Mouse (Mus musculus): ENCODE results near the gene March8. TPM values are rescaled to one million over a fixed set of nuclear protein-coding genes. Genes with fewer than 3 reads are reported as not detected.

March8 gene
- total and polyA plus RNA-seq, 3 experiments, result 22.7 to 24.9 TPM; not detected in 1

GRCm38 (mm10) chr6:116340521-116340920, 2.7 kb downstream of the March8 start:
- Histone ChIP-seq H3K9ac (ENCODE audit: control insufficient read depth, low read depth, low read length, poor library complexity, severe bottlenecking) (no peak overlapping the region), H3K79me2 (ENCODE audit: control insufficient read depth, insufficient read depth, low read length, poor library complexity) (peaks cover 14% of the 10 kb centered on the region), H3K27ac (ENCODE audit: control insufficient read depth, low read depth, low read length) (peak overlapping the region; percentile 64), H3K9me3 (replicated peaks; ENCODE audit: insufficient read depth, low read length) (no peaks in the 10 kb centered on the region), H3K4me3 (ENCODE audit: control insufficient read depth in 1 of 2, insufficient read depth in 1 of 2, low read depth in 2 of 2, low read length in 2 of 2) (no peak overlapping the region), H3K27me3 (ENCODE audit: control insufficient read depth in 1 of 2, insufficient read depth in 2 of 2, low read length in 2 of 2) (no peaks in the 10 kb centered on the region), H3K4me1 (ENCODE audit: control insufficient read depth in 1 of 2, insufficient read depth in 2 of 2, low read length in 2 of 2) (peaks cover 4 to 14% of the 10 kb centered on the region in 2 experiments), H3K36me3 (ENCODE audit: control insufficient read depth in 1 of 2, insufficient read depth in 2 of 2, low read length in 2 of 2) (peaks cover 0 to 26% of the 10 kb centered on the region in 2 experiments; a peak in 2 of 4 replicates)
- peak; percentile 65 for DNase-seq (ENCODE audit: low read depth, low spot score)
- TF ChIP-seq RCOR1 (IDR thresholded peaks at IDR 0.05; ENCODE audit: low read depth, low read length), result peak; percentile 53; the same call in 1 of the 2 replicates
- TF ChIP-seq ZC3H11A (IDR thresholded peaks at IDR 0.05; ENCODE audit: low read depth, low read length), result no peak
- no peak for TF ChIP-seq CHD1 (IDR thresholded peaks at IDR 0.05; ENCODE audit: low read depth, low read length)
- no peak for TF ChIP-seq ZKSCAN1 (IDR thresholded peaks at IDR 0.05; ENCODE audit: low read depth, low read length)
- TF ChIP-seq TAL1 (IDR thresholded peaks at IDR 0.05; ENCODE audit: low read length), result 0 out of 2 replicates have a peak, but pooled peaks have one; percentile 21
- TF ChIP-seq UBTF (IDR thresholded peaks at IDR 0.05; ENCODE audit: borderline replicate concordance, insufficient read depth, low read depth, low read length), result no peak
- no peak for TF ChIP-seq CHD2 (IDR thresholded peaks at IDR 0.05; ENCODE audit: low read length)
- TF ChIP-seq EP300 (IDR thresholded peaks at IDR 0.05; ENCODE audit: low read depth in 1 of 2, low read length in 2 of 2), result peak; percentile 77 to 89
- TF ChIP-seq HCFC1 (IDR thresholded peaks at IDR 0.05; ENCODE audit: low read depth, low read length), result no peak
- TF ChIP-seq POLR2AphosphoS5 (IDR thresholded peaks at IDR 0.05; ENCODE audit: borderline replicate concordance, low read depth, low read length), result no peak
- TF ChIP-seq RAD21 (IDR thresholded peaks at IDR 0.05; ENCODE audit: low read depth, low read length), result no peak
- TF ChIP-seq SMC3 (IDR thresholded peaks at IDR 0.05; ENCODE audit: low read depth, low read length), result no peak
- no peak for TF ChIP-seq KAT2A (conservative IDR thresholded peaks at IDR 0.05; ENCODE audit: low read depth, low read length)
- TF ChIP-seq E2F4 (IDR thresholded peaks at IDR 0.05; ENCODE audit: borderline replicate concordance, low read depth, low read length), result no peak
- peak; percentile 67; the same call in 1 of the 2 replicates for TF ChIP-seq SIN3A (IDR thresholded peaks at IDR 0.05; ENCODE audit: low read length)
- no peak for TF ChIP-seq ELF1 (IDR thresholded peaks at IDR 0.05; ENCODE audit: low read depth, low read length)
- TF ChIP-seq GABPA (IDR thresholded peaks at IDR 0.05; ENCODE audit: low read depth, low read length), result no peak
- peak; percentile 6; the same call in 1 of the 2 replicates for TF ChIP-seq BHLHE40 (IDR thresholded peaks at IDR 0.05; ENCODE audit: borderline replicate concordance, low read depth, low read length)
- no peak for TF ChIP-seq ZNF384 (IDR thresholded peaks at IDR 0.05; ENCODE audit: low read depth, low read length)
- TF ChIP-seq GATA1 (IDR thresholded peaks at IDR 0.05; ENCODE audit: low read depth, low read length), result peak; percentile 92
- no peak for TF ChIP-seq MYC (IDR thresholded peaks at IDR 0.05; ENCODE audit: low read depth, low read length)
- TF ChIP-seq CTCF (IDR thresholded peaks at IDR 0.05 in 2 of 3, conservative IDR thresholded peaks at IDR 0.05 in 1 of 3; ENCODE audit: control insufficient read depth in 1 of 3, insufficient read depth in 1 of 3, low read depth in 2 of 3, low read length in 3 of 3, poor library complexity in 1 of 3, severe bottlenecking in 1 of 3), result no peak
- TF ChIP-seq USF2 (IDR thresholded peaks at IDR 0.05; ENCODE audit: borderline replicate concordance in 1 of 2, insufficient read depth in 1 of 2, low read depth in 1 of 2, low read length in 2 of 2), result no peak
- peak; percentile 84 for TF ChIP-seq TCF12 (IDR thresholded peaks at IDR 0.05; ENCODE audit: low read depth, low read length)
- TF ChIP-seq JUND (IDR thresholded peaks at IDR 0.05; ENCODE audit: low read depth, low read length), result no peak
- peak; percentile 82 for TF ChIP-seq MYB (IDR thresholded peaks at IDR 0.05; ENCODE audit: low read depth, low read length)
- TF ChIP-seq ZMIZ1 (IDR thresholded peaks at IDR 0.05; ENCODE audit: low read depth, low read length), result no peak
- TF ChIP-seq POLR2AphosphoS2 (IDR thresholded peaks at IDR 0.05; ENCODE audit: low read length), result no peak
- no peak for TF ChIP-seq MAFK (IDR thresholded peaks at IDR 0.05; ENCODE audit: borderline replicate concordance, low read depth, low read length)
- TF ChIP-seq MXI1 (IDR thresholded peaks at IDR 0.05; ENCODE audit: low read depth, low read length), result 0 out of 2 replicates have a peak, but pooled peaks have one; percentile 36
- TF ChIP-seq MAZ (IDR thresholded peaks at IDR 0.05; ENCODE audit: low read depth, low read length), result no peak
- no peak for TF ChIP-seq NRF1 (IDR thresholded peaks at IDR 0.05; ENCODE audit: insufficient read depth, low read depth, low read length, poor library complexity, severe bottlenecking)
- no peak for TF ChIP-seq POLR2A (IDR thresholded peaks at IDR 0.05; ENCODE audit: control insufficient read depth in 1 of 2, insufficient read depth in 1 of 2, low read depth in 1 of 2, low read length in 2 of 2, poor library complexity in 1 of 2)
- no peak for TF ChIP-seq MEF2A (IDR thresholded peaks at IDR 0.05; ENCODE audit: extremely low read depth, insufficient replicate concordance, low read depth, low read length, poor library complexity, severe bottlenecking)
- no peak for TF ChIP-seq USF1 (IDR thresholded peaks at IDR 0.05; ENCODE audit: low read depth, low read length)
- TF ChIP-seq ETS1 (IDR thresholded peaks at IDR 0.05; ENCODE audit: low read depth, low read length), result peak; percentile 74
- TF ChIP-seq NELFE (IDR thresholded peaks at IDR 0.05; ENCODE audit: low read depth, low read length), result no peak
- no peak for TF ChIP-seq TBP (IDR thresholded peaks at IDR 0.05; ENCODE audit: low read depth, low read length)

Measured in MEL (cell line).